Mouse (Mus musculus): ENCODE data around the gene Znrf2.

GRCm38 (mm10) chr6:54795971-54796370 is 20.7 kb upstream of the Znrf2 start:
- no peak for TF ChIP-seq CTCF (IDR thresholded peaks at IDR 0.05; ENCODE audit: low read depth, low read length)
- no peak for TF ChIP-seq POLR2A (IDR thresholded peaks at IDR 0.05; ENCODE audit: insufficient read depth, low read length)
